Mouse (Mus musculus): ENCODE measurements at regions not wholly inside any gene's neighbourhood (a gene's known extent, or its start where the extent isn't known, plus 50 kb on each side); places are given as distances from the start of the nearest gene placed in this dataset.

DNA sequence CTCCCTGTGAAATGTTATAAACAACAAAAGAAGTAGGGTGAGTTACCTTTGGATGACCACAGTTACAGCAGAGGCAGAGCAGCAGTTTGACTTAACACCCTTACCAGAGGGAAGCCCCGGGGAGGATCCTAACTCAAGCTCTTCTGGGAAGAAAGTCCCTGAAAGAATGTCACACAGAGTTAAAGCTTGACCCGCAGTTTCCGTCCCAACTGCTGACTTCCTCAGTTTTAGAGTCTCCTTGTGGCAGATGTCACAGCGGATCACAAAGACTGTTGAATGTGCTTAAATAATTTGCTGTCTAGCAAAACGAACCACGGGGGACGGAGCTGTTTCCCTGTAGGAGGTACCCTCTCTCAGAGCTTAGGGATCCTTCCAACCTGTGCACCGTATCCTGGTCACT is 183.0 kb upstream of the Rreb1 start:
- 43% methylated on average over 8 of the region's 8 CpGs for WGBS
- no peak for DNase-seq (ENCODE audit: low spot score)
- Histone ChIP-seq H3K9me3 (no peaks in the 10 kb centered on the region), H3K4me3 (no peak overlapping the region), H3K36me3 (no peaks in the 10 kb centered on the region), H3K27me3 (ENCODE audit: insufficient read depth, poor library complexity, severe bottlenecking) (no peaks in the 10 kb centered on the region), H3K27ac (no peak overlapping the region), H3K4me1 (replicated peaks) (peaks cover 6% of the 10 kb centered on the region)

DNA sequence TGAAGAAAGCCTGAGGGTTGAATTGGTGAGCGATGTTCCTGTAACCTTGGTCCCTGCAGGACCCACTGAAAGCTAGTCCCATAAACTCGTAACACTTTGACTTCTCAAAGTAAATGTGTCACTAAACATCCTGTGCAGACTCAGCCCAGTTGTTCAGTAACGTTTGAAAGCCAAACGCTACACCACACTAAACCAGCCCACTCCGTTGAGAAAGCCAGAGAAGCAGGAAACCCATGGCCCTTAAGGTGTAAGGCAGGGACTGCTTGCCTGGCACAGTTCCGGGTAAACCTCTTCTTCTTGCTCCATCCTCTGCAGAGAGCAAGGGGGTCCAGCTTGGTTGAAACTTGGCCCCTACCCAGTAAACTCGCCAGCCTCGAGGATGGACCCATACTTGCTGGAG is 180.6 kb upstream of the Rreb1 start:
- no peak for DNase-seq (ENCODE audit: low spot score)
- Histone ChIP-seq H3K9me3 (no peaks in the 10 kb centered on the region), H3K36me3 (no peaks in the 10 kb centered on the region), H3K27ac (no peak overlapping the region), H3K4me1 (replicated peaks) (no peaks in the 10 kb centered on the region; the same call in 1 of the 2 replicates), H3K4me3 (no peak overlapping the region), H3K27me3 (ENCODE audit: insufficient read depth, poor library complexity, severe bottlenecking) (no peaks in the 10 kb centered on the region)
- WGBS, result 77% methylated on average over 8 of the region's 8 CpGs

DNA sequence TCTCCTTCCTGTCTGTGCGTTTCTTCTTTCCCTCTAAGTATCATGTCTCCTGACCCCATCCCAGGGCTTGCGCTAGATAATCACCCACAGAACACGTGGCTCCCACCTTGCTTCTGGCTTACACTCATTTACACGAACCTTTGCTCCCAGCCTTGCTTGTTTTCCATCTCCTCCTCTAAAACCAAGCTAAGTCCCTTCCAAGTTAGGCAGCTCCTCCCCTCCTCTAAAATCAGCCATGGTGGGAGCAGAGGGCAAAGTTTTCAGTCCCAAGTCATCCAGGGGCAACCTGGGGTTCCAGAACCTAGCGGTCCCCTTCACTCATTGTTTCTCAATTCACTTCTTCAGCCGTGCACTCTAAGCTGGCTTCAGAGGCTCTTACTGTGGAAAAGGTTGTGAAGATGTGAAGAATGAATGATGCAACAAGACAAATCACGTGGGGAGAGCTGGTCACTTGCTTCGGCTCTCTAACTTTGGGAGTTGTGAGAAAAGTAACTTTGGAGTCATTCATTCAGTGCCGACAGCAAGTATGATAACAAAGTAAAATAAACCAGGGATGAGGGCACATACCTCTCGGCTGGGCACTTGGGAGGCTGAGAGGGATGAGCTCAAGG is 179.9 kb upstream of the Rreb1 start:
- no peaks in the 10 kb centered on the region for H3K27me3 ChIP-seq (ENCODE audit: insufficient read depth, poor library complexity, severe bottlenecking)
- 82% methylated on average over 10 of the region's 10 CpGs for WGBS
- no peak overlapping the region for H3K27ac ChIP-seq
- no peaks in the 10 kb centered on the region for H3K9me3 ChIP-seq
- H3K4me1 ChIP-seq (replicated peaks), result no peaks in the 10 kb centered on the region; the same call in 1 of the 2 replicates
- no peak overlapping the region for H3K4me3 ChIP-seq
- no peak for DNase-seq (ENCODE audit: low spot score)
- H3K36me3 ChIP-seq, result no peaks in the 10 kb centered on the region

DNA sequence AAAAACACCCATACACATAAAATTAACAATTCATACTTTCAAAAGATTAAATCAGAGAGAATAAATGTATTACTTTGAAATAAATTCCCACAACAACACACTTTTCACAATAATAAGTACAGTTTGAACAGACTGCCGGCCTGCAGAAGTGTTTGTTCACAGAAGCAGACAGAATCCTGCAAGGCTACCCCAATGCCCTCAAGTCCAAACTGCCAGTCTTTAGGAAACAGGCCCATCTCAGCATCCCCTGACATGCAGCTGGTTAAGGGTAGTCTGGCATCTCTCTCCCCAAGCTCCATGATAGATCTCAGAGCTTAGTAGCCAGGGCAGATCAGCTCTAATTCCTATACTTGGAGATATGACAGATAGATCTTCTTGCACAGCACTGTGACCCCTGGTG is 178.5 kb upstream of the Rreb1 start:
- DNase-seq (ENCODE audit: low spot score), result no peak
- H3K36me3 ChIP-seq, result no peaks in the 10 kb centered on the region
- no peak overlapping the region for H3K27ac ChIP-seq
- WGBS, result 98% methylated on average over 1 of the region's 1 CpGs
- H3K27me3 ChIP-seq (ENCODE audit: insufficient read depth, poor library complexity, severe bottlenecking), result no peaks in the 10 kb centered on the region
- H3K9me3 ChIP-seq, result no peaks in the 10 kb centered on the region
- no peaks in the 10 kb centered on the region; the same call in 1 of the 2 replicates for H3K4me1 ChIP-seq (replicated peaks)
- H3K4me3 ChIP-seq, result no peak overlapping the region

DNA sequence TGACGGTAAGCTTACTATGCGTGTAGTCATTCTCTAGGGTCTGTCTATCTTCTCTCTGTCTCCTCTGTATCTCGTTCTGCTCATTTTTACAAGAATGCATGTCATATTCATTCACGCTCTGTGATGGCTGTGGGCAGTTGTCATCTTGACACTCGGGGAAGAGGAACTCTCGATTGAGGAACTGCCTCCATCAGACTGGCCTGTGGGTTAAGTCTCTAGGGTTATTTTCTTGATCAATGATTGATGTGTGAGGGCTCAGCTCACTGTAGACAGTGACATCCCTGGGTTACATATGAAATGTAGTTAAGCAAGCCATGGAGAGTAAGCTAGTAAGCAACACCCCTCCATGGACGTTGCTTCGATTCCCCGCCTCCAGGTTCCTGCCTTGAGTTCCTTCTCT is 178.0 kb upstream of the Rreb1 start:
- H3K4me3 ChIP-seq, result no peak overlapping the region
- H3K27ac ChIP-seq, result no peak overlapping the region
- no peak for DNase-seq (ENCODE audit: low spot score)
- no peaks in the 10 kb centered on the region for H3K9me3 ChIP-seq
- 91% methylated on average over 9 of the region's 9 CpGs for WGBS
- H3K36me3 ChIP-seq, result no peaks in the 10 kb centered on the region
- no peaks in the 10 kb centered on the region for H3K27me3 ChIP-seq (ENCODE audit: insufficient read depth, poor library complexity, severe bottlenecking)
- no peaks in the 10 kb centered on the region; the same call in 1 of the 2 replicates for H3K4me1 ChIP-seq (replicated peaks)

DNA sequence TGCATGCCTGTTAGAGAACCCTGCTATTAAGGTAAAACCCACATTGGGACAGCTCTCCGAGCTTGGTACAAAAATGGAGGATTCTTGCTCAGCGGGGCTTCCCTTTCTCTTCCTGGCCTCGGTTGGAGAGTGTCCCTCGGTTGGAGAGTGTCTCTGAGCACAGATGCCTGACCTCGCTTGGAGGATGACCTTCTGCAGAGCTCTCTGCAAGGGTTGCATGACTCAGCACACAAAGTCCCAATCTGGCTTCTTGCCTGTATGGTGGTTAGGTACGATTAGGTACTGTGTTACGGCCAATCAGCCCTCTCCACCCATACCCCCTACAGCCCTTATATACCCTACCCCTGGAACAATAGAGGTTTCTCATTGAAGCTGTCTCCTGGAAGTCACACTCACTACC is 177.1 kb upstream of the Rreb1 start:
- DNase-seq (ENCODE audit: low spot score), result no peak
- H3K4me1 ChIP-seq (replicated peaks), result no peaks in the 10 kb centered on the region
- H3K27me3 ChIP-seq (ENCODE audit: insufficient read depth, poor library complexity, severe bottlenecking), result no peaks in the 10 kb centered on the region
- no peak overlapping the region for H3K27ac ChIP-seq
- H3K9me3 ChIP-seq, result no peaks in the 10 kb centered on the region
- no peaks in the 10 kb centered on the region for H3K36me3 ChIP-seq
- no peak overlapping the region for H3K4me3 ChIP-seq
- WGBS, result 79% methylated on average over 7 of the region's 7 CpGs

DNA sequence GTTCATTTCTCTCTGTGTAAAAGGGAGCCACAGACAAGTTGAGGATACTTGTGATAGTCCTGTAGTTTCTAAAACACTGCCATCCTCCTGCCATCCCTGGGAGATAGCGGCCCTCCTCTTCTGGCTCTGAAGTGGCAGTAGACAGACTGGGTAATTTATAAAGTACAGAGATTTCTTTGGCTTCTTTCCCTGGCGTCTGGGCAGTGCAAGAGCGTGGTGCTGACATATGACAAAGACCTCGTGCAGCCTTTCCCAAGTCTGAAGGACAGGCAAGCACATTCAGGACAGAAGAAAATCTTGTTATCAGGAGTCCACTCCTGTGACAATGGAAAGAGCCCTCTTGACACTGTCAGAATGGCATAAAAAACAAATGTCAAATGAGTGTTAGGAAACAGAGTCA is 175.9 kb upstream of the Rreb1 start:
- Histone ChIP-seq H3K27me3 (ENCODE audit: insufficient read depth, poor library complexity, severe bottlenecking) (no peaks in the 10 kb centered on the region), H3K4me1 (replicated peaks) (no peaks in the 10 kb centered on the region), H3K27ac (no peak overlapping the region), H3K36me3 (no peaks in the 10 kb centered on the region), H3K4me3 (no peak overlapping the region), H3K9me3 (no peaks in the 10 kb centered on the region)
- 82% methylated on average over 4 of the region's 4 CpGs for WGBS
- no peak for DNase-seq (ENCODE audit: low spot score)

DNA sequence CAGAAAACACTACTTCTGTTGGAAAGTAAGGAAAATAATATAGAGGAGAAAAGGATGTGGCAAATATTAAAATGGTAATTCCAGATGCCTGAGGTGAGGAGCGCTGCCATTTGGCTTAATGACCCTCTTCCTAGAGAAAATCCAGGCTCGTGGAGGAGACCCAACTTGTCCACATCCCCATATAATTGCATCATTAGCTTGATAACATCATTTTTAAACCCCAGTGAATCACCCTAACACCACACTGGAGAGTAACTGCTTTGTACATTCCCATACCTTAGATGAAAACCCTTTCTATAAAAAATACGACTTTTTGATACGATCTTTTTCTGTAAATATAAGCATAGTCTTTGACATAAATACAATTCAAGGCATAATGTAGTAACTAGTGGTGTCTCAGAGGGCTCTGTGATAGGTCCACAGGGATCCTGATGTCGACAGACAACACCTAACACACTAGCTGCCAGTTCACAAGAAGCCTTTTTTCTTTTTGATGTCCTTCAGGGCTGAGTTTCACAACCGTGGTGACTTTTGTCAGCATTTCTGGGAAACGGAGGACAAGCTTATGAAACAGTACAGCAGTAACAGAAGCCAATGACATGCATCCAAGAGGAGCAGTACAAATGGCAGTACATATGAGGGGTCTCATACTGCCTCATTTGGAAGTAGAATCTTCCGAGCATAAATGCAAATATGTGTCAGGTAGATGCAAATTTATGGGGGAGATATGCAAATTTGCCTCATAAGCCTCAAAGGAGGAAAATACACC is 174.8 kb upstream of the Rreb1 start:
- Histone ChIP-seq H3K27me3 (ENCODE audit: insufficient read depth, poor library complexity, severe bottlenecking) (no peaks in the 10 kb centered on the region), H3K9me3 (no peaks in the 10 kb centered on the region), H3K36me3 (no peaks in the 10 kb centered on the region), H3K27ac (no peak overlapping the region), H3K4me1 (replicated peaks) (no peaks in the 10 kb centered on the region), H3K4me3 (no peak overlapping the region)
- DNase-seq (ENCODE audit: low spot score), result no peak
- WGBS, result 85% methylated on average over 8 of the region's 8 CpGs

DNA sequence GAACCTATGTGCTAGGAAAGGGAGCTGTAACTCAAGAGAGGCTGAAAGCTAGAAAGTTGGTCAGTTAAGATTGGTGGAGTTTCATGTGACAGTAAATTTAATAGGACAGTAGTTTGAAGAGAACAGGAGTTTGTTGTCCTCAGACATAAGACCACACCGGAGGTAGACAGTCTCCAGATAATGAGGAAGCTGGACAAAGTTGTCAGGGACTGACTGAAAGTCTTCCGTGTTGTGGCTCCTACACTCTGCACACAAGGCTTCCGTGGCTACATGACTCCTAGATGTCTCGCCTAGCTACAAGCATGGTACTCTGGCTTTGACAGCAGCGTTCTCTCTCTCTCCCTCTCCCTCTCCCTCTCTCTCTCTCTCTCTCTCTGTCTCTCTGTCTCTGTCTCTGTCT is 171.9 kb upstream of the Rreb1 start:
- no peak for DNase-seq (ENCODE audit: low spot score)
- Histone ChIP-seq H3K4me1 (replicated peaks) (no peaks in the 10 kb centered on the region), H3K27ac (no peak overlapping the region), H3K36me3 (no peaks in the 10 kb centered on the region), H3K9me3 (no peaks in the 10 kb centered on the region), H3K27me3 (ENCODE audit: insufficient read depth, poor library complexity, severe bottlenecking) (no peaks in the 10 kb centered on the region), H3K4me3 (no peak overlapping the region)
- WGBS, result 86% methylated on average over 5 of the region's 5 CpGs

DNA sequence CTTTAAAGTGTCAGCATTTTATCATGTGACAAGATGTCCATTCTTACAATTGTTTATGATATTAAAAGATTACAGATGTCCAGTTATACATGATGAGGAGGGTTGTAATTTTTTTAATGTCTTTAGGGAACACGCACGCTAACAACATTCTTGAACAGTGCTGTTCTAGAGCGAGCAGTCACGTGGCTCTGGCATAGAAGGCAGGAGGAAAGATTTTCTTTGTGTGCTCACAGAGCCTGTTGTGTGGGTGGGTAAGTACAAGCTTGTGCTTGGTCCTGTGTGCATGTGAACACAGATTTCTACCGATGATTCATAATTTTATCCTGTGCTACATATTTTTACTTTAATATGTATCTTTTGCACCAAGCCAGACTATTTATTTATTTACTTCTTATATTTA is 169.1 kb upstream of the Rreb1 start:
- WGBS, result 89% methylated on average over 5 of the region's 5 CpGs
- Histone ChIP-seq H3K4me3 (no peak overlapping the region), H3K27ac (no peak overlapping the region), H3K27me3 (ENCODE audit: insufficient read depth, poor library complexity, severe bottlenecking) (no peaks in the 10 kb centered on the region), H3K9me3 (no peaks in the 10 kb centered on the region), H3K36me3 (no peaks in the 10 kb centered on the region), H3K4me1 (replicated peaks) (no peaks in the 10 kb centered on the region)
- no peak for DNase-seq (ENCODE audit: low spot score)

DNA sequence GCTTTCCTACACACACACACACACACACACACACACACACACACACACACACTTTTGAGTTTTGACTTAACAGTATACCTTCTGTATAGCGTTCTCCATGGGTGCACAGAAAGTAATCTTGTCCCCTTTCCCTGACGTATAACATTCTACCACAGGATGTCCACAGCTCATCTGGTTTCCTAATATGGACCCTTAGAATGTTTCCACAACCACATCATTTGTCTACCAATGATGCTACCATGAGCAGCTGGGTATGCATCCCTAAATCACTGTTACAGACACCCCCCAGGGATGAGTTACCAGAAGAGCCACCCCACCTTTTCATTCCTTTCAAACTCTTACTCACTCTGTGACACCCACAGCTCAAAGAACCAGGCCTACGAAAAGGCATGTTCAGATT is 166.8 kb upstream of the Rreb1 start:
- Histone ChIP-seq H3K4me1 (replicated peaks) (no peaks in the 10 kb centered on the region), H3K27me3 (ENCODE audit: insufficient read depth, poor library complexity, severe bottlenecking) (no peaks in the 10 kb centered on the region), H3K36me3 (no peaks in the 10 kb centered on the region), H3K27ac (no peak overlapping the region), H3K9me3 (no peaks in the 10 kb centered on the region), H3K4me3 (no peak overlapping the region)
- WGBS, result 90% methylated on average over 3 of the region's 3 CpGs
- no peak for DNase-seq (ENCODE audit: low spot score)

DNA sequence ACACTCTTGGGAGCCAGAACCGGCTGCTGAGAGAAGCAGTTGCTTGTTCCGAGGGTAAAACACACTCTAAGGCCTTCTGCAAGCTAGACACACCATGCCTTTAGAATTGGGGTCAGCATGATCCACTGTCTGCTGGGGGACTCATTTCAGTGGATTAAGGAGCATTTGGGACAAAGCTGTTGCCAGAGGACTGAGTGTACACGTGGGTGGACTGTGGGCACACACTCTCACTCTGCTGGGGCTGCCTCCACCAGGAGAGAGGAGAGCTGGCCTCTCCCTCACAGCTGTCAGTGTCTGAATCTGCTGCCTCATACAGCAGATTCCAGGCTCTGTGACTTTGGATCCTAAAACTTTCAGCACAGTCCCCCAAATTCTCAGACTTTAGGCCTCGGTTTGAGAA is 161.2 kb upstream of the Rreb1 start:
- no peaks in the 10 kb centered on the region for H3K36me3 ChIP-seq
- no peak overlapping the region for H3K27ac ChIP-seq
- peaks cover 3% of the 10 kb centered on the region for H3K4me1 ChIP-seq (replicated peaks)
- no peak for DNase-seq (ENCODE audit: low spot score)
- no peaks in the 10 kb centered on the region for H3K27me3 ChIP-seq (ENCODE audit: insufficient read depth, poor library complexity, severe bottlenecking)
- 86% methylated on average over 4 of the region's 4 CpGs for WGBS
- no peaks in the 10 kb centered on the region for H3K9me3 ChIP-seq
- no peak overlapping the region for H3K4me3 ChIP-seq

DNA sequence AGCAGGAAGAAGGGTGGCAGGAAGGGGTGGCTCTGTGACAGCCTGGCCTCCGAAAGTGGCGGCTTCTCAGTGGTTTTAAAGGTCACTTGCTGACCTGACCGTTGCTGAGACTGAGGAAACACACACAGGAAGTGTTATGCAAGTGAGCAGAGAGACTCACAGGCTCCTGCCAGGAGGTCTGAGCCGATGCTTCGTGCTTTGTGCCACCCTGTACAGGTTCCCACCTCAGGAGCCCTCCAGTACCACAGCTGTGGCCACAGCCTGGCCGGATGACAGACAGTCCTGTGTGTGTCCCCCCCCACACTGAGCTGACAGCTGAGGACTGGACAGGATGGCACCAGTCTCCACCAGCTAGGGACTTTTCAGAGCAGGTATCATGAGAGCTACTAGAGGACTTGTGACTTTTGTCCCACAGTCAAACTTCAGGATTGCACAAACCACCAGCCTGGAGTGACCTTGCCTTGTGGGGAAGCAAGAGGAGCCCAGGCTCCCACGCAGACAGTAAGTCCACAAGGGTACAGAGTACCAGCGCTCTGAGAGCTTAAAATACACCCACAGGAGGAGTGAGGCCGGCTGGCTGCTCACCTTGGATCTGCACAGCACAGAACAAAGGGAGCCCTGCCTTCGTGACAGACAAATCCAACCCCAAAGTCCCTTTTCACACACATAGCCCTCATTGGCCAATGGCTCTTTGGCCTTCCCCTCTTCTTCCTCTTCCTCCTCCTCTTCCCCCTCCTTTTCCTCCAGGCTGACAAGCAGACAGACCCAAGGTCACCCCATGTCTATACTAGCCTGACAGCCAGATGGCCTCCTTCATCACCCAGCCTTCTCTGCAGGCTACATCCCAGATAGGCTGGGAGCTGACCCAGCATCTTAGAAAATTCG is 158.1 kb upstream of the Rreb1 start:
- Histone ChIP-seq H3K9me3 (no peaks in the 10 kb centered on the region), H3K4me1 (replicated peaks) (peaks cover 3% of the 10 kb centered on the region), H3K27ac (peak overlapping the region; percentile 6; the same call in 1 of the 2 replicates), H3K36me3 (no peaks in the 10 kb centered on the region), H3K4me3 (no peak overlapping the region), H3K27me3 (ENCODE audit: insufficient read depth, poor library complexity, severe bottlenecking) (no peaks in the 10 kb centered on the region)
- 61% methylated on average over 11 of the region's 11 CpGs for WGBS
- peak; percentile 12 for DNase-seq (ENCODE audit: low spot score)

Measured in hindbrain, embryonic 10.5 days (tissue).